Mouse (Mus musculus): ENCODE measurements at regions not wholly inside any gene's neighbourhood (a gene's known extent, or its start where the extent isn't known, plus 50 kb on each side); places are given as distances from the start of the nearest gene placed in this dataset.
A peak's percentile ranks its signal among the peaks of the same experiment; 100 is the strongest.

- peak; percentile 59 for DNase-seq (ENCODE audit: inconsistent ontology term)
Measured at GRCm38 (mm10) chr10:95622879-95623517, 50.3 kb downstream of the Anapc15-ps start.

GRCm38 (mm10) chr10:95620796-95621195 is 52.5 kb downstream of the Anapc15-ps start:
- no peak for DNase-seq (ENCODE audit: inconsistent ontology term)

- peak; percentile 42 for DNase-seq (ENCODE audit: inconsistent ontology term)
Measured at GRCm38 (mm10) chr10:95619601-95620000, 53.6 kb downstream of the Anapc15-ps start.

- DNase-seq (ENCODE audit: inconsistent ontology term): no peak
Measured at GRCm38 (mm10) chr10:95618451-95619079, 54.6 kb upstream of the Nudt4 start.

GRCm38 (mm10) chr10:95616821-95617220 is 52.9 kb upstream of the Nudt4 start:
- peak; percentile 27 for DNase-seq (ENCODE audit: inconsistent ontology term)

GRCm38 (mm10) chr10:95615849-95616650 is 52.1 kb upstream of the Nudt4 start:
- DNase-seq (ENCODE audit: inconsistent ontology term): no peak
